Mouse (Mus musculus): Measurements from ENCODE around the gene Prm3. TPM values are rescaled to one million over a fixed set of nuclear protein-coding genes. Genes with fewer than 3 reads are reported as not detected.

Gene Prm3
- polyA plus RNA-seq (2015; fragmentation: Nextera tagmentation; extraction: Ambion mirVana), result not detected in 2 replicates

GRCm38 (mm10) chr16:10790702-10791101 lies at the start of gene Prm3:
Prm3 (minus strand) TSS chr16:10790914.
- 48% methylated on average over 9 of the region's 9 CpGs for whole genome bisulfite sequencing (ENCODE audit: insufficient replicate concordance)
- Histone ChIP-seq H3K27ac (ENCODE audit: low read length) (no peak within 1 kb of the TSS), H3K4me1 (ENCODE audit: control insufficient read depth, low read depth, low read length) (peaks cover 3% of the 10 kb centered on the region; the same call in 1 of the 2 replicates), H3K4me3 (ENCODE audit: low read depth, low read length) (no peak within 1 kb of the TSS), H3K9me3 (replicated peaks; ENCODE audit: control insufficient read depth, low read length) (no peaks in the 10 kb centered on the region), H3K9ac (ENCODE audit: low read depth, low read length) (no peak within 1 kb of the TSS), H3K36me3 (ENCODE audit: control insufficient read depth, insufficient read depth) (no peaks in the 10 kb centered on the region), H3K27me3 (ENCODE audit: control insufficient read depth, insufficient read depth, low read depth, low read length) (no peaks in the 10 kb centered on the region), H3K4me2 (ENCODE audit: low read depth, low read length) (no peak within 1 kb of the TSS)
- ATAC-seq (ENCODE audit: low read depth), result no peak

GRCm38 (mm10) chr16:10840018-10840417 lies 49.3 kb upstream of the Prm3 start:
- WGBS (ENCODE audit: insufficient replicate concordance), result 84% methylated on average over 12 of the region's 14 CpGs
- H3K36me3 ChIP-seq (ENCODE audit: control insufficient read depth, insufficient read depth), result no peaks in the 10 kb centered on the region
- no peaks in the 10 kb centered on the region for H3K9me3 ChIP-seq (replicated peaks; ENCODE audit: control insufficient read depth, low read length)
- no peak overlapping the region for H3K4me2 ChIP-seq (ENCODE audit: low read depth, low read length)
- no peak overlapping the region for H3K4me3 ChIP-seq (ENCODE audit: low read depth, low read length)
- H3K27ac ChIP-seq (ENCODE audit: low read length), result no peak overlapping the region
- H3K27me3 ChIP-seq (ENCODE audit: control insufficient read depth, insufficient read depth, low read depth, low read length), result no peaks in the 10 kb centered on the region
- peaks cover 23% of the 10 kb centered on the region for H3K4me1 ChIP-seq (ENCODE audit: control insufficient read depth, low read depth, low read length)
- no peak for ATAC-seq (ENCODE audit: low read depth)
- no peak overlapping the region for H3K9ac ChIP-seq (ENCODE audit: low read depth, low read length)

GRCm38 (mm10) chr16:10838487-10839245 lies 48.0 kb upstream of the Prm3 start:
- H3K27me3 ChIP-seq (ENCODE audit: control insufficient read depth, insufficient read depth, low read depth, low read length), result no peaks in the 10 kb centered on the region
- H3K9me3 ChIP-seq (replicated peaks; ENCODE audit: control insufficient read depth, low read length), result no peaks in the 10 kb centered on the region
- no peak for ATAC-seq (ENCODE audit: low read depth)
- peak overlapping the region; percentile 21; the same call in 1 of the 2 replicates for H3K4me2 ChIP-seq (ENCODE audit: low read depth, low read length)
- 26% methylated on average over 10 of the region's 10 CpGs for WGBS (ENCODE audit: insufficient replicate concordance)
- peak overlapping the region; percentile 52 for H3K27ac ChIP-seq (ENCODE audit: low read length)
- H3K9ac ChIP-seq (ENCODE audit: low read depth, low read length), result no peak overlapping the region
- H3K4me1 ChIP-seq (ENCODE audit: control insufficient read depth, low read depth, low read length), result peaks cover 22% of the 10 kb centered on the region
- H3K4me3 ChIP-seq (ENCODE audit: low read depth, low read length), result no peak overlapping the region
- no peaks in the 10 kb centered on the region for H3K36me3 ChIP-seq (ENCODE audit: control insufficient read depth, insufficient read depth)

- ATAC-seq (ENCODE audit: low read depth), result no peak
- Histone ChIP-seq H3K9ac (ENCODE audit: low read depth, low read length) (no peak overlapping the region), H3K36me3 (ENCODE audit: control insufficient read depth, insufficient read depth) (no peaks in the 10 kb centered on the region), H3K4me2 (ENCODE audit: low read depth, low read length) (no peak overlapping the region), H3K4me1 (ENCODE audit: control insufficient read depth, low read depth, low read length) (peaks cover 19% of the 10 kb centered on the region), H3K27ac (ENCODE audit: low read length) (peak overlapping the region; percentile 52), H3K4me3 (ENCODE audit: low read depth, low read length) (no peak overlapping the region), H3K27me3 (ENCODE audit: control insufficient read depth, insufficient read depth, low read depth, low read length) (no peaks in the 10 kb centered on the region), H3K9me3 (replicated peaks; ENCODE audit: control insufficient read depth, low read length) (no peaks in the 10 kb centered on the region)
- 52% methylated on average over 1 of the region's 1 CpGs for WGBS (ENCODE audit: insufficient replicate concordance)
Observed at GRCm38 (mm10) chr16:10837903-10838302, 47.2 kb upstream of the Prm3 start.

GRCm38 (mm10) chr16:10837250-10837649 lies 46.5 kb upstream of the Prm3 start:
- Histone ChIP-seq H3K9me3 (replicated peaks; ENCODE audit: control insufficient read depth, low read length) (no peaks in the 10 kb centered on the region), H3K4me1 (ENCODE audit: control insufficient read depth, low read depth, low read length) (peaks cover 19% of the 10 kb centered on the region), H3K4me2 (ENCODE audit: low read depth, low read length) (no peak overlapping the region), H3K4me3 (ENCODE audit: low read depth, low read length) (no peak overlapping the region), H3K9ac (ENCODE audit: low read depth, low read length) (no peak overlapping the region), H3K27me3 (ENCODE audit: control insufficient read depth, insufficient read depth, low read depth, low read length) (no peaks in the 10 kb centered on the region), H3K27ac (ENCODE audit: low read length) (no peak overlapping the region), H3K36me3 (ENCODE audit: control insufficient read depth, insufficient read depth) (no peaks in the 10 kb centered on the region)
- no peak for ATAC-seq (ENCODE audit: low read depth)
- 71% methylated on average over 3 of the region's 3 CpGs for whole genome bisulfite sequencing (ENCODE audit: insufficient replicate concordance)

GRCm38 (mm10) chr16:10836388-10836787 lies 45.7 kb upstream of the Prm3 start:
- peaks cover 19% of the 10 kb centered on the region for H3K4me1 ChIP-seq (ENCODE audit: control insufficient read depth, low read depth, low read length)
- ATAC-seq (ENCODE audit: low read depth), result no peak

GRCm38 (mm10) chr16:10834911-10835587 lies 44.3 kb upstream of the Prm3 start, which contains the start of gene Rmi2:
Rmi2 (plus strand) TSS chr16:10835059.
- H3K36me3 ChIP-seq (ENCODE audit: control insufficient read depth, insufficient read depth), result no peaks in the 10 kb centered on the region
- no peaks in the 10 kb centered on the region for H3K27me3 ChIP-seq (ENCODE audit: control insufficient read depth, insufficient read depth, low read depth, low read length)
- under 1% methylated on average over 49 of the region's 69 CpGs for whole genome bisulfite sequencing (ENCODE audit: insufficient replicate concordance)
- ATAC-seq (ENCODE audit: low read depth), result peak; percentile 98
- peaks cover 19% of the 10 kb centered on the region for H3K4me1 ChIP-seq (ENCODE audit: control insufficient read depth, low read depth, low read length)
- H3K9me3 ChIP-seq (replicated peaks; ENCODE audit: control insufficient read depth, low read length), result no peaks in the 10 kb centered on the region
- H3K9ac ChIP-seq (ENCODE audit: low read depth, low read length), result peak within 1 kb of the TSS; percentile 84
- H3K27ac ChIP-seq (ENCODE audit: low read length), result peak within 1 kb of the TSS; percentile 88
- peak within 1 kb of the TSS; percentile 98 for H3K4me2 ChIP-seq (ENCODE audit: low read depth, low read length)
- H3K4me3 ChIP-seq (ENCODE audit: low read depth, low read length), result peak within 1 kb of the TSS; percentile 89

More at GRCm38 (mm10) chr16:10836388-10836787, 45.7 kb upstream of the Prm3 start:
- no peak overlapping the region for H3K4me2 ChIP-seq (ENCODE audit: low read depth, low read length)
- no peaks in the 10 kb centered on the region for H3K9me3 ChIP-seq (replicated peaks; ENCODE audit: control insufficient read depth, low read length)
- H3K4me3 ChIP-seq (ENCODE audit: low read depth, low read length), result no peak overlapping the region
- H3K36me3 ChIP-seq (ENCODE audit: control insufficient read depth, insufficient read depth), result no peaks in the 10 kb centered on the region
- WGBS (ENCODE audit: insufficient replicate concordance), result 80% methylated on average over 3 of the region's 3 CpGs
- H3K27ac ChIP-seq (ENCODE audit: low read length), result no peak overlapping the region
- no peaks in the 10 kb centered on the region for H3K27me3 ChIP-seq (ENCODE audit: control insufficient read depth, insufficient read depth, low read depth, low read length)
- H3K9ac ChIP-seq (ENCODE audit: low read depth, low read length), result no peak overlapping the region

- Histone ChIP-seq H3K9ac (ENCODE audit: low read depth, low read length) (peak overlapping the region; percentile 45), H3K36me3 (ENCODE audit: control insufficient read depth, insufficient read depth) (no peaks in the 10 kb centered on the region), H3K4me2 (ENCODE audit: low read depth, low read length) (peak overlapping the region; percentile 98), H3K9me3 (replicated peaks; ENCODE audit: control insufficient read depth, low read length) (no peaks in the 10 kb centered on the region), H3K27ac (ENCODE audit: low read length) (no peak overlapping the region), H3K4me3 (ENCODE audit: low read depth, low read length) (peak overlapping the region; percentile 89), H3K27me3 (ENCODE audit: control insufficient read depth, insufficient read depth, low read depth, low read length) (no peaks in the 10 kb centered on the region), H3K4me1 (ENCODE audit: control insufficient read depth, low read depth, low read length) (peaks cover 19% of the 10 kb centered on the region)
- WGBS (ENCODE audit: insufficient replicate concordance), result 7% methylated on average over 12 of the region's 12 CpGs
- no peak for ATAC-seq (ENCODE audit: low read depth)
Observed at GRCm38 (mm10) chr16:10834542-10834910, 43.8 kb upstream of the Prm3 start.

- Histone ChIP-seq H3K27me3 (ENCODE audit: control insufficient read depth, insufficient read depth, low read depth, low read length) (no peaks in the 10 kb centered on the region), H3K36me3 (ENCODE audit: control insufficient read depth, insufficient read depth) (no peaks in the 10 kb centered on the region), H3K9ac (ENCODE audit: low read depth, low read length) (no peak overlapping the region), H3K4me2 (ENCODE audit: low read depth, low read length) (no peak overlapping the region), H3K4me1 (ENCODE audit: control insufficient read depth, low read depth, low read length) (no peaks in the 10 kb centered on the region), H3K9me3 (replicated peaks; ENCODE audit: control insufficient read depth, low read length) (no peaks in the 10 kb centered on the region), H3K4me3 (ENCODE audit: low read depth, low read length) (no peak overlapping the region), H3K27ac (ENCODE audit: low read length) (no peak overlapping the region)
- ATAC-seq (ENCODE audit: low read depth), result no peak
- WGBS (ENCODE audit: insufficient replicate concordance), result 65% methylated on average over 4 of the region's 4 CpGs
Observed at GRCm38 (mm10) chr16:10828461-10828805, 37.7 kb upstream of the Prm3 start.

Measured in liver, embryonic 16.5 days (tissue).